Mouse (Mus musculus) intestine, embryonic 14.5 days (tissue): ENCODE results near the gene Bank1. TPM values are rescaled to one million over a fixed set of nuclear protein-coding genes. Genes with fewer than 3 reads are reported as not detected.

ENCODE experiments used
- ATAC-seq: fragments of 200-750 bp; cut with Nextera tagmentation; replicated peaks from 2 replicates; pipeline ENCODE4 v1.8.0; 2017; ENCODE audit warnings: low read depth, moderate number of reproducible peaks, moderate TSS enrichment, moderate library complexity; ENCODE audit not compliant: low FRiP score, low TSS enrichment
- DNase-seq: peaks from one replicate; pipeline ENCODE4 v3.0.0-alpha.2; 2018; ENCODE audit warnings: low spot score
- H3K27ac ChIP-seq: fragments of 300-500 bp; sonication (generic); 2 replicates; pipeline ENCODE4 v1.5.1; 2014; ENCODE audit warnings: low read depth, mild to moderate bottlenecking, control low read depth
- H3K27me3 ChIP-seq: fragments of 300-500 bp; sonication (generic); replicated peaks from 2 replicates; pipeline ENCODE4 v1.6.1; 2014; ENCODE audit warnings: low read length, control low read depth; ENCODE audit not compliant: control insufficient read depth, insufficient read depth
- H3K36me3 ChIP-seq: fragments of 300-500 bp; sonication (generic); 2 replicates; pipeline ENCODE4 v1.6.1; 2014; ENCODE audit warnings: low read length, control low read depth; ENCODE audit not compliant: control insufficient read depth, insufficient read depth
- H3K4me1 ChIP-seq: fragments of 300-500 bp; sonication (generic); replicated peaks from 2 replicates; pipeline ENCODE4 v1.6.1; 2014; ENCODE audit warnings: low read length, control low read depth, mixed read lengths; ENCODE audit not compliant: control insufficient read depth, insufficient read depth
- H3K4me2 ChIP-seq: fragments of 300-500 bp; sonication (generic); 2 replicates; pipeline ENCODE4 v1.6.1; 2014; ENCODE audit warnings: low read length
- H3K4me3 ChIP-seq: fragments of 300-500 bp; sonication (generic); 2 replicates; pipeline ENCODE4 v1.5.1; 2014; ENCODE audit warnings: low read depth, low read length, control low read depth, mixed read lengths
- H3K9ac ChIP-seq: fragments of 300-500 bp; sonication (generic); 2 replicates; pipeline ENCODE4 v1.6.1; 2014; ENCODE audit warnings: mild to moderate bottlenecking, low read length
- H3K9me3 ChIP-seq: fragments of 300-500 bp; sonication (generic); 2 replicates; pipeline ENCODE4 v1.6.1; 2016; ENCODE audit warnings: low read length, control low read depth; ENCODE audit not compliant: control insufficient read depth
- WGBS: fragments of 180-500 bp; shearing (Covaris S2); extraction: QIAGEN DNeasy Blood & Tissue Kit; methylation state at CpG from one replicate; pipeline ENCODE4 v1.1.7; 2014; 5-methylcytosine and 5-hydroxymethylcytosine counted together
- polyA plus RNA-seq: library from polyadenylated mRNA; unstranded; fragments of >200 nt; fragmentation: Nextera tagmentation; extraction: Ambion mirVana; gene quantifications from 2 replicates; pipeline ENCODE4 v1.2.1, GENCODE M21; 2014

Bank1 gene
- polyA plus RNA-seq, 1 experiment from 2014 or later = 1.6 TPM

DNA sequence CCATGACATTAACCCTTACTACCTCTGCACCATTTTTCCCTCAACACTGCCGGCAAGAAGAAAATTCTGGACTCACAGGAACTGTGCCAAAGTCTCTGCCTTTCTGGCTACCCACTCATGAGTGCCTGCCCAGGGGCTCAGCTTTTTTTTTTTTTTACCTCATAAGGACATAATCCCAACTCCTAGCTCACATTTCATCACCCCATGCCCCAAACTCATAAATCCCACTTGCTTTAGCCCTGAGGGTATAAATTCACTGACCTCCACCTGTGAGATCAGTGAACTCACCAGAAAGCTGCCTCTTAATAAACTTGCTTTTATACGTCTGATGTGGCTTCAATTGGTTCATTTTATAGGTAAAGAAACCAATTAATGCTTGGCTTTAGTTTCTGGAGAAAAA lies 28.5 kb downstream of the Bank1 start:
- Histone ChIP-seq H3K9ac (no peak overlapping the region), H3K4me3 (no peak overlapping the region), H3K27me3 (no peaks in the 10 kb centered on the region), H3K27ac (no peak overlapping the region), H3K4me2 (no peak overlapping the region), H3K36me3 (no peaks in the 10 kb centered on the region), H3K9me3 (no peaks in the 10 kb centered on the region), H3K4me1 (no peaks in the 10 kb centered on the region)
- DNase-seq = no peak
- ATAC-seq = no peak
- WGBS = 77% methylated on average over 2 of the region's 2 CpGs

- no peaks in the 10 kb centered on the region for H3K36me3 ChIP-seq
- no peak overlapping the region for H3K4me2 ChIP-seq
- H3K9ac ChIP-seq = no peak overlapping the region
- H3K9me3 ChIP-seq = no peaks in the 10 kb centered on the region
- DNase-seq (no peak), ATAC-seq (no peak)
- 62% methylated on average over 2 of the region's 2 CpGs for WGBS
- no peaks in the 10 kb centered on the region for H3K27me3 ChIP-seq
- no peak overlapping the region for H3K27ac ChIP-seq
- H3K4me1 ChIP-seq = no peaks in the 10 kb centered on the region
- no peak overlapping the region for H3K4me3 ChIP-seq
These were observed 30.6 kb downstream of the Bank1 start for GRCm38 (mm10) chr3:136295250-136295649.

- DNase-seq (no peak), ATAC-seq (no peak)
- H3K27me3 ChIP-seq = no peaks in the 10 kb centered on the region
- no peak overlapping the region for H3K9ac ChIP-seq
- H3K4me1 ChIP-seq = no peaks in the 10 kb centered on the region
- H3K9me3 ChIP-seq = no peaks in the 10 kb centered on the region
- 86% methylated on average over 2 of the region's 2 CpGs for WGBS
- no peak overlapping the region for H3K4me3 ChIP-seq
- H3K27ac ChIP-seq = no peak overlapping the region
- H3K4me2 ChIP-seq = no peak overlapping the region
- H3K36me3 ChIP-seq = no peaks in the 10 kb centered on the region
These were observed 38.0 kb downstream of the Bank1 start for GRCm38 (mm10) chr3:136287883-136288282.

GRCm38 (mm10) chr3:136264969-136265595 lies 60.8 kb downstream of the Bank1 start:
- ATAC-seq = no peak
- H3K9me3 ChIP-seq = no peaks in the 10 kb centered on the region
- H3K27ac ChIP-seq = no peak overlapping the region
- no peak overlapping the region for H3K4me2 ChIP-seq
- H3K4me1 ChIP-seq = no peaks in the 10 kb centered on the region
- H3K36me3 ChIP-seq = no peaks in the 10 kb centered on the region
- 59% methylated on average over 8 of the region's 8 CpGs for WGBS
- H3K9ac ChIP-seq = no peak overlapping the region
- no peak overlapping the region for H3K4me3 ChIP-seq
- DNase-seq = no peak
- no peaks in the 10 kb centered on the region for H3K27me3 ChIP-seq

DNA sequence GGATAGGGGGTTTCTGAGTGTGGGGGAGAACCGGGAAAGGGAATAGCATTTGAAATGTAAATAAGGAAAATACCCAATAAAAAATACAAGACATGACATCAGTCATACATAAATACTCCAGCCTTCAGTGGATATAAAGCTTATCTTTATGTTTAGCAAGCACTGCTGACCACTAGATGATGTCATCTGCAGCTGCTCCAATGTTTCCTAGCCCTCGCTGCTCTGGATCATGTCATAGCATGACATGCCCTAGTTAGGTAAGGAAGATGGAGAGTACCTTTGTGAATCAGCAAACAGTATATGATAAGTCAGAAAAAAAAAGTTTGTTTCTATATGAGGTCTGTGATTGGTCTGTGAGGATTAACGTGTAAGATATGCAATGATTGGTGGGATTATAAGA lies 68.1 kb downstream of the Bank1 start:
- WGBS = 70% methylated on average over 3 of the region's 3 CpGs

DNA sequence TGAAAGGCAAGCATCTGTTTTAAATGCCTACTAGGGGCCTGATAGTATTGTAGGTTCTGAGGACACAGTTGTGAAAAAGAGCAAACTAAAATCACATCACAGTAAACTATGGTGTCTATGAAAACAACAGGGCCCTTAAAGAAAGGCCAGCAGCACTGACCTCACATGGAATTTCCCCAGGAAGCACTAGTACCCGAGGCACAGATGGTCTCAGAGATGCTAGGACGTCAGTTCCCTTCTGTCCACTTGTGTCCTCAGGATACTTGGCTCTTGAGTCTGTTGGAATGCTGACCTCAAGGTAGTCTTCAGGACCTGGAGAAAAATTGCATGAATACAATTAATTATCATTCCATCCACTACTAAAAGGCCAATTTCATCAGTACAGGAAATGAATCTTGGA lies 71.2 kb downstream of the Bank1 start:
- H3K4me2 ChIP-seq = no peak overlapping the region
- ATAC-seq (no peak), DNase-seq (no peak)
- H3K4me3 ChIP-seq = no peak overlapping the region
- H3K9ac ChIP-seq = no peak overlapping the region
- no peaks in the 10 kb centered on the region for H3K36me3 ChIP-seq
- H3K4me1 ChIP-seq = no peaks in the 10 kb centered on the region
- H3K9me3 ChIP-seq = no peaks in the 10 kb centered on the region
- 46% methylated on average over 2 of the region's 2 CpGs for WGBS
- H3K27ac ChIP-seq = no peak overlapping the region
- H3K27me3 ChIP-seq = no peaks in the 10 kb centered on the region

More for the DNA sequence above, 68.1 kb downstream of the Bank1 start:
- no peak overlapping the region for H3K4me2 ChIP-seq
- H3K36me3 ChIP-seq = no peaks in the 10 kb centered on the region
- no peaks in the 10 kb centered on the region for H3K4me1 ChIP-seq
- no peaks in the 10 kb centered on the region for H3K9me3 ChIP-seq
- DNase-seq = no peak
- no peak overlapping the region for H3K9ac ChIP-seq
- H3K4me3 ChIP-seq = no peak overlapping the region
- no peaks in the 10 kb centered on the region for H3K27me3 ChIP-seq
- no peak overlapping the region for H3K27ac ChIP-seq
- no peak for ATAC-seq

GRCm38 (mm10) chr3:136252820-136253219 lies 73.0 kb downstream of the Bank1 start:
- no peaks in the 10 kb centered on the region for H3K27me3 ChIP-seq
- H3K4me1 ChIP-seq = no peaks in the 10 kb centered on the region
- 75% methylated on average over 4 of the region's 4 CpGs for WGBS
- no peak overlapping the region for H3K27ac ChIP-seq
- no peak overlapping the region for H3K4me3 ChIP-seq
- H3K4me2 ChIP-seq = no peak overlapping the region
- H3K9me3 ChIP-seq = no peaks in the 10 kb centered on the region
- ATAC-seq = no peak
- no peak for DNase-seq
- H3K9ac ChIP-seq = no peak overlapping the region
- no peaks in the 10 kb centered on the region for H3K36me3 ChIP-seq

DNA sequence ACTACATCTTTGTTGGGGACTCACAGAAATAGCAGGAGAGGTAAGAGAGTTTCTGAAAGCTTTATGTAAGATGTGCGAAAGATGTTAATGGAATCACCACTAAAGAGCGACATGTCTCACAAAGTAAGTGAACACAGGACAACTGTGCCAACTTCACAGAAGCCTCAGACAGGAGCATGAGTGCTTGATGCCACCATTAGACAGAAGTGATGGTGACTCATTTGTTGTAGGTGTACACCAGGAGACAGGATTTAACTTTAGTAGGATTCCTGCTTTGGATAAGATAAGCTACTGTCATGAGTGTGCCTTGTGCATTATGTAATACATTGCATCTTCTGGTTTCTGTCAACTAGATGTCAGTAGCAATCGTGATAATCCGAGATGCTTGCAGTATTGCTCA lies 74.3 kb downstream of the Bank1 start:
- no peaks in the 10 kb centered on the region for H3K9me3 ChIP-seq
- ATAC-seq = no peak
- 81% methylated on average over 4 of the region's 4 CpGs for WGBS

GRCm38 (mm10) chr3:136247331-136247730 lies 78.5 kb downstream of the Bank1 start:
- H3K27ac ChIP-seq = no peak overlapping the region
- WGBS = 65% methylated on average over 5 of the region's 5 CpGs
- H3K4me2 ChIP-seq = no peak overlapping the region
- no peaks in the 10 kb centered on the region for H3K9me3 ChIP-seq
- H3K4me1 ChIP-seq = no peaks in the 10 kb centered on the region
- no peak overlapping the region for H3K4me3 ChIP-seq
- no peak for ATAC-seq
- no peak for DNase-seq
- H3K36me3 ChIP-seq = no peaks in the 10 kb centered on the region
- no peaks in the 10 kb centered on the region for H3K27me3 ChIP-seq
- H3K9ac ChIP-seq = no peak overlapping the region

More for the DNA sequence above, 74.3 kb downstream of the Bank1 start:
- Histone ChIP-seq H3K9ac (no peak overlapping the region), H3K36me3 (no peaks in the 10 kb centered on the region), H3K4me1 (no peaks in the 10 kb centered on the region), H3K4me2 (no peak overlapping the region), H3K4me3 (no peak overlapping the region), H3K27ac (no peak overlapping the region), H3K27me3 (no peaks in the 10 kb centered on the region)
- DNase-seq = no peak
